Mouse (Mus musculus): ENCODE data around the gene Mboat7.

DNA sequence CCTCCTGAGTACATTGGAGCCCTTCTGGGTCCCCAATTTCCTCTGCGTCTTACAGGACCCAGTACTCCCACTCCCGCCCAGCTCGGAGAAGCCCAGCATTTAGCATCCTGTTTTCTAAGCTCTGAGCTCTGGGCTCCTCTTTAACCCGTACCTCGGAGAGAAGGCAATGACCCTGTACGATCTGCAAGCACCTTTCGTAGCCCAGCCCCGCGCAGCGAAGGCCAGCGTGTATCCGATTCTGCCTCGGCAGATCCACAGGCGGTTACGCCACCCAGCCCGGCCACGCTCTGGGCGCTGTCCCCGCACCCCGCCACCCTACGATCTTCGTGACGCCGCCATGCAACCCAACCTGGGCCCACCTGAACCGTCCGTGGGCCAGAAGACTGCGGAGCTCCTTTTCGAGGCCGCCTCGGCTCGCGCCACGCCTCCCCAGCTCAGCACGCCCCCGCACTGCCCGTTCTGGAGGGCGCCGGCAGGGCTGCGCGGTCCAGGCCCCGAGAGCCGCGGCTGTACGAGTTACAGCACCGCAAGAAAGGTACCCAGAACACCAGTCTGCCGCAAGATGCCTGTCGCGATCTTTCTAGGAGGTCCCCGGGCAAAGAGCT, 839 bp downstream of the Mboat7 start, which contains the start of gene Tsen34:
- no peak for TF ChIP-seq POLR2A (IDR thresholded peaks at IDR 0.05; ENCODE audit: insufficient read length, low read depth)
- TF ChIP-seq CEBPB (IDR thresholded peaks at IDR 0.05; ENCODE audit: insufficient read depth, poor library complexity, severe bottlenecking) = no peak
- TF ChIP-seq MYOG (IDR thresholded peaks at IDR 0.05; ENCODE audit: control insufficient read depth in 1 of 3, insufficient read depth in 1 of 3, insufficient read length in 2 of 3, low read depth in 2 of 3) = no peak
- no peak for TF ChIP-seq MAX (IDR thresholded peaks at IDR 0.05; ENCODE audit: low read depth)
- no peak for TF ChIP-seq TCF3 (IDR thresholded peaks at IDR 0.05; ENCODE audit: insufficient read length, low read depth)
